Mouse (Mus musculus): ENCODE measurements around the gene Spi1. TPM values are rescaled to one million over a fixed set of nuclear protein-coding genes. Genes with fewer than 3 reads are reported as not detected.
A peak's percentile ranks its signal among the peaks of the same experiment; 100 is the strongest.

Gene Spi1
- polyA plus RNA-seq, 1 experiment from 2014 or later, result 4.8 TPM

DNA sequence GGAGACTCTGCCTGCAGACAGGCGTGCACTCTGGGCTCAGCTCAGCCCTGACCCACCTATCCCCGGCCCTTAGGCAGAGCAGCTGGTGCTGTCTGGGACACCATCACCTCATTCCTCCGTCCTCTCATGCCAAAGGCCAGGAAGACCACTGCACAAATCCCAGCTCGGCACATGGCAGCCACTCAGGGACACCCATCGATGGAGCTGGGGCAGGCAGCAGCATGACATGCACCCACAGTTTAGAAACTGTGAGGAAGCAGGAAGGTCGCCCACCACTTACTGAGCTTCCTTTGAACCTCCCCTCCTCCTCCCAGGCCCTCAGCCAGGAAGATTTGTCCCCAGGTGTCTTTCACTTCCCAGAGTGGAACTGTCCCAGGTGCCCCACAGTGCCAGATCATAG is 55.3 kb downstream of the Spi1 start:
- H3K27ac ChIP-seq (replicated peaks in 1 of 2; ENCODE audit: control insufficient read depth in 1 of 2, insufficient read depth in 1 of 2, low read depth in 2 of 2, low read length in 2 of 2), result peak overlapping the region; percentile 10 to 45; a peak in 2 of 4 replicates
- 0 out of 2 replicates have a peak, but pooled peaks have one; percentile 28 for ATAC-seq (ENCODE audit: insufficient number of reproducible peaks, insufficient read depth, low FRiP score, low read depth)
- H3K4me1 ChIP-seq (ENCODE audit: control insufficient read depth in 2 of 2, insufficient read depth in 2 of 2, low read length in 2 of 2), result peaks cover 2 to 6% of the 10 kb centered on the region in 2 experiments; a peak in 3 of 4 replicates
- no peaks in the 10 kb centered on the region for H3K9me3 ChIP-seq (ENCODE audit: control insufficient read depth, low read length)
- no peak overlapping the region for H3K9ac ChIP-seq (ENCODE audit: low read length)
- peaks cover 69% of the 10 kb centered on the region for H3K36me3 ChIP-seq (ENCODE audit: control insufficient read depth, insufficient read depth, low read length)
- no peak overlapping the region for H3K4me3 ChIP-seq (ENCODE audit: control insufficient read depth in 1 of 2, insufficient read depth in 1 of 2, low read depth in 1 of 2, low read length in 2 of 2)
- no peaks in the 10 kb centered on the region for H3K27me3 ChIP-seq (ENCODE audit: control insufficient read depth, insufficient read depth, low read length)
- WGBS, result 59% methylated on average over 6 of the region's 6 CpGs
- H3K4me2 ChIP-seq (ENCODE audit: low read length), result no peak overlapping the region

GRCm38 (mm10) chr2:91139311-91139710 is 57.1 kb downstream of the Spi1 start:
- peaks cover 0 to 3% of the 10 kb centered on the region in 2 experiments; a peak in 1 of 4 replicates for H3K4me1 ChIP-seq (ENCODE audit: control insufficient read depth in 2 of 2, insufficient read depth in 2 of 2, low read length in 2 of 2)
- no peak overlapping the region for H3K4me3 ChIP-seq (ENCODE audit: control insufficient read depth in 1 of 2, insufficient read depth in 1 of 2, low read depth in 1 of 2, low read length in 2 of 2)
- 66% methylated on average over 5 of the region's 5 CpGs for WGBS
- no peak for ATAC-seq (ENCODE audit: insufficient number of reproducible peaks, insufficient read depth, low FRiP score, low read depth)
- H3K4me2 ChIP-seq (ENCODE audit: low read length), result no peak overlapping the region
- no peaks in the 10 kb centered on the region for H3K27me3 ChIP-seq (ENCODE audit: control insufficient read depth, insufficient read depth, low read length)
- H3K36me3 ChIP-seq (ENCODE audit: control insufficient read depth, insufficient read depth, low read length), result peaks cover 53% of the 10 kb centered on the region
- H3K27ac ChIP-seq (replicated peaks in 1 of 2; ENCODE audit: control insufficient read depth in 1 of 2, insufficient read depth in 1 of 2, low read depth in 2 of 2, low read length in 2 of 2), result peak overlapping the region in 1 of 2 experiments; percentile 45; a peak in 1 of 4 replicates
- no peaks in the 10 kb centered on the region for H3K9me3 ChIP-seq (ENCODE audit: control insufficient read depth, low read length)
- no peak overlapping the region for H3K9ac ChIP-seq (ENCODE audit: low read length)

DNA sequence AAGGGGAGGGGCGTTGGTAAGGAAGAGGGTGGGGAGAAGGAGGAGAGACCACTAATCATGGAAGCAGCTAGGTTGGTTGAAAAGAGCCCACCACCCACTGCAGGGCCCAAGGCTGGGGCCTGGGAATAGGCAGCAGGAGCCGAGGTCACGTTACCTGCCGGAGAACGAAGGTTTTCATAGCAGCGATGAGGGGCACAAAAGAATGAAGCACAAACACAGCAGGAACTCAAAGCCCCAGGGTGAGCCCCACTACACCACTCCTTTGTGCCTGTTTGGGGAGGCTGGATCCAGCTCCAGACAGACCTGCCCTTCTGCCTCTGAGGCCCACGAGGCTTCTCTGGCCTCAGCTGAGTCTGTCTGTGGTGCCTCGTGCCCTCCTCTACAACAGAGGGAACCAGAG is 57.6 kb downstream of the Spi1 start:
- H3K27ac ChIP-seq (replicated peaks in 1 of 2; ENCODE audit: control insufficient read depth in 1 of 2, insufficient read depth in 1 of 2, low read depth in 2 of 2, low read length in 2 of 2), result no peak overlapping the region; a peak in 1 of 4 replicates
- 78% methylated on average over 8 of the region's 8 CpGs for WGBS
- no peak overlapping the region for H3K9ac ChIP-seq (ENCODE audit: low read length)

DNA sequence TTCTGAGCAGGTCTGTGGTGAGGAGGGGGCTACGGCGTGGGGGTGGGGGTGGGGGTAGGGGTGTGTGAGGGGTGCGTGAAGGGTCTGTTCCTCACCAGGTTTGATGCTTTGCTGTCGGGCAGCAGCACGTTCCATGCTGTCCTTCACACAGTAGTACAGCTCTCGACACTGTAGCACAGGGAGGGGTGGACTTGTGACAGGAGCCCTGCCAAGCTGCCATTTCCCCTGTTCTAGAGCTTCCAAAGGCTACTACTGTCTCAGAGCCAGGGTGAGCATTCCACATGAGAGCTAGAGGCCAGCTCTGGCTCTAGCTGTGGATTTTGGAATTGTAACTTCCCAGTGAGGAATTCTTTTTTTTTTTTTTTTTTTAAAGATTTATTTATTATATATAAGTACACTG is 60.7 kb downstream of the Spi1 start:
- ATAC-seq (ENCODE audit: insufficient number of reproducible peaks, insufficient read depth, low FRiP score, low read depth), result no peak
- H3K27me3 ChIP-seq (ENCODE audit: control insufficient read depth, insufficient read depth, low read length), result no peaks in the 10 kb centered on the region
- no peaks in the 10 kb centered on the region for H3K9me3 ChIP-seq (ENCODE audit: control insufficient read depth, low read length)
- no peak overlapping the region for H3K9ac ChIP-seq (ENCODE audit: low read length)
- H3K27ac ChIP-seq (replicated peaks in 1 of 2; ENCODE audit: control insufficient read depth in 1 of 2, insufficient read depth in 1 of 2, low read depth in 2 of 2, low read length in 2 of 2), result no peak overlapping the region
- no peaks in the 10 kb centered on the region for H3K4me1 ChIP-seq (ENCODE audit: control insufficient read depth in 2 of 2, insufficient read depth in 2 of 2, low read length in 2 of 2)
- H3K4me3 ChIP-seq (ENCODE audit: control insufficient read depth in 1 of 2, insufficient read depth in 1 of 2, low read depth in 1 of 2, low read length in 2 of 2), result no peak overlapping the region
- 84% methylated on average over 6 of the region's 6 CpGs for WGBS
- H3K4me2 ChIP-seq (ENCODE audit: low read length), result no peak overlapping the region
- H3K36me3 ChIP-seq (ENCODE audit: control insufficient read depth, insufficient read depth, low read length), result peaks cover 17% of the 10 kb centered on the region

More for the DNA sequence above, 57.6 kb downstream of the Spi1 start:
- Histone ChIP-seq H3K4me1 (ENCODE audit: control insufficient read depth in 2 of 2, insufficient read depth in 2 of 2, low read length in 2 of 2) (peaks cover 0 to 3% of the 10 kb centered on the region in 2 experiments; a peak in 1 of 4 replicates), H3K9me3 (ENCODE audit: control insufficient read depth, low read length) (no peaks in the 10 kb centered on the region), H3K4me2 (ENCODE audit: low read length) (no peak overlapping the region), H3K27me3 (ENCODE audit: control insufficient read depth, insufficient read depth, low read length) (no peaks in the 10 kb centered on the region), H3K4me3 (ENCODE audit: control insufficient read depth in 1 of 2, insufficient read depth in 1 of 2, low read depth in 1 of 2, low read length in 2 of 2) (no peak overlapping the region), H3K36me3 (ENCODE audit: control insufficient read depth, insufficient read depth, low read length) (peaks cover 49% of the 10 kb centered on the region)
- no peak for ATAC-seq (ENCODE audit: insufficient number of reproducible peaks, insufficient read depth, low FRiP score, low read depth)

DNA sequence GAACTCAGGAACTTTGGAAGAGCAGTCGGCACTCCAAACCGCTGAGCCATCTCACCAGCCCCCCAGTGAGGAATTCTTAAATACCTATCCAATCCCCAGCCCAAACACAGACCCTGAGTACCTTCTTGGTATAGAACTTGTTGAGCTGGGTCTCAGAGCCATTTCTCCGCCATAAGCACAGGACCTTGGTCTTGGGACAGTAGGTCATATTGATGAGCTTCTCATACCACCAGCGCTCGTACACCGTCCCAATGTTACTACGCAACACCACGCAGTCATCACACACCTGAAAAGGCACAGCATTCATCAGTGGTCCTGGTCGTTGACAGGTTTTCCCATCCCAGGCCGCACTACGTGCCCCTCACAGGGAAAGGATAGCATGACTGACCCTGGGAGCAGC is 61.2 kb downstream of the Spi1 start:
- Histone ChIP-seq H3K4me1 (ENCODE audit: control insufficient read depth in 2 of 2, insufficient read depth in 2 of 2, low read length in 2 of 2) (no peaks in the 10 kb centered on the region), H3K27ac (replicated peaks in 1 of 2; ENCODE audit: control insufficient read depth in 1 of 2, insufficient read depth in 1 of 2, low read depth in 2 of 2, low read length in 2 of 2) (no peak overlapping the region), H3K9ac (ENCODE audit: low read length) (no peak overlapping the region), H3K36me3 (ENCODE audit: control insufficient read depth, insufficient read depth, low read length) (peaks cover 12% of the 10 kb centered on the region; the same call in 1 of the 2 replicates), H3K4me3 (ENCODE audit: control insufficient read depth in 1 of 2, insufficient read depth in 1 of 2, low read depth in 1 of 2, low read length in 2 of 2) (no peak overlapping the region), H3K4me2 (ENCODE audit: low read length) (no peak overlapping the region), H3K27me3 (ENCODE audit: control insufficient read depth, insufficient read depth, low read length) (no peaks in the 10 kb centered on the region), H3K9me3 (ENCODE audit: control insufficient read depth, low read length) (no peaks in the 10 kb centered on the region)
- ATAC-seq (ENCODE audit: insufficient number of reproducible peaks, insufficient read depth, low FRiP score, low read depth), result no peak
- WGBS, result 95% methylated on average over 11 of the region's 11 CpGs

DNA sequence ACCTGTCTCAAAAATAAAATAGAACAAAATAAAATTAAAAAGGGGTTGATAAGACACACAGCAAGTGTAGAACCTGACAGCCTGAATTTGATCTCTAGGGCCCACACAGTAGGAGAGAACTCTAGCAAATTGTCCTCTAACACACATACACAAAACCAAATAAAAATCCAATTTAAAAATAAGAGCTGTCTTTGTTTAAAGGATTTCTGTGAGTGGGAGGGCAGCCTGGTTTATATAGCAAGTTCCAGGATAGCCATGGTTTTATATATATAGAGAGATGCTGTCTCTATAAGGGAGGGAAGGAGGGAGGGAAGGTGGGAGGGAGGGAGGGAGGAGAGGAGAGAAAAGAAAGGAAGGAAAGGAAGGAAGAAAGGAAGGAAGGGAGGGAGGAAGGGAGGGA is 65.9 kb downstream of the Spi1 start:
- H3K4me2 ChIP-seq (ENCODE audit: low read length), result no peak overlapping the region
- H3K9me3 ChIP-seq (ENCODE audit: control insufficient read depth, low read length), result no peaks in the 10 kb centered on the region
- H3K36me3 ChIP-seq (ENCODE audit: control insufficient read depth, insufficient read depth, low read length), result no peaks in the 10 kb centered on the region
- H3K4me3 ChIP-seq (ENCODE audit: control insufficient read depth in 1 of 2, insufficient read depth in 1 of 2, low read depth in 1 of 2, low read length in 2 of 2), result no peak overlapping the region
- no peaks in the 10 kb centered on the region for H3K4me1 ChIP-seq (ENCODE audit: control insufficient read depth in 2 of 2, insufficient read depth in 2 of 2, low read length in 2 of 2)
- H3K9ac ChIP-seq (ENCODE audit: low read length), result no peak overlapping the region
- H3K27ac ChIP-seq (replicated peaks in 1 of 2; ENCODE audit: control insufficient read depth in 1 of 2, insufficient read depth in 1 of 2, low read depth in 2 of 2, low read length in 2 of 2), result no peak overlapping the region
- no peaks in the 10 kb centered on the region for H3K27me3 ChIP-seq (ENCODE audit: control insufficient read depth, insufficient read depth, low read length)
- ATAC-seq (ENCODE audit: insufficient number of reproducible peaks, insufficient read depth, low FRiP score, low read depth), result no peak

GRCm38 (mm10) chr2:91151331-91151730 is 69.1 kb downstream of the Spi1 start:
- no peak for ATAC-seq (ENCODE audit: insufficient number of reproducible peaks, insufficient read depth, low FRiP score, low read depth)
- Histone ChIP-seq H3K9me3 (ENCODE audit: control insufficient read depth, low read length) (no peaks in the 10 kb centered on the region), H3K4me2 (ENCODE audit: low read length) (no peak overlapping the region), H3K9ac (ENCODE audit: low read length) (no peak overlapping the region), H3K27ac (replicated peaks in 1 of 2; ENCODE audit: control insufficient read depth in 1 of 2, insufficient read depth in 1 of 2, low read depth in 2 of 2, low read length in 2 of 2) (no peak overlapping the region), H3K4me3 (ENCODE audit: control insufficient read depth in 1 of 2, insufficient read depth in 1 of 2, low read depth in 1 of 2, low read length in 2 of 2) (no peak overlapping the region), H3K4me1 (ENCODE audit: control insufficient read depth in 2 of 2, insufficient read depth in 2 of 2, low read length in 2 of 2) (no peaks in the 10 kb centered on the region), H3K27me3 (ENCODE audit: control insufficient read depth, insufficient read depth, low read length) (no peaks in the 10 kb centered on the region), H3K36me3 (ENCODE audit: control insufficient read depth, insufficient read depth, low read length) (peaks cover 4% of the 10 kb centered on the region; the same call in 1 of the 2 replicates)
- 68% methylated on average over 1 of the region's 1 CpGs for WGBS

DNA sequence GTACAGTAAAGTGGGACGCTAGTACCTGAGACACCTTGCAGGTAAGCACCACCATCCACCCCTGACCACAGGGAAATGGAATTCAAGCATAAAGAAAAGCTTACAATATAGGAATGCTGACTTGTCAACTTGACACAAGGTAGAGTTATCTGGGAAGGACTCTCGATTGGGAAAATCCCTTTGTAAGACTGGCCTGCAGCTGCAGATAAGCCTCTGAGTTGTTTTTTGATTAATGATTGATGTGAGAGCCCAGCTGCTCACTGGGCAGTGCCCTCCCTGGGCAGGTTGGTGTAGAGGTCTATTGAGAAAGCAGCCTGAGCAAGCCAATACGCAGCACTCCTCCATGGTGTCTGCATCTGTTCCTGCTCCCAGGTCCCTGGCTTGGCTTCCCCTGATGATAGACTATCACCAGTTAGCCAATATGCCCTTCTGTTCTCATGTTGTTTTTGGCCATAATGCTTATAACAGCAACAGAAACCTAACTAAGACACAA is 70.7 kb downstream of the Spi1 start:
- H3K4me1 ChIP-seq (ENCODE audit: control insufficient read depth in 2 of 2, insufficient read depth in 2 of 2, low read length in 2 of 2), result no peaks in the 10 kb centered on the region
- no peak overlapping the region for H3K4me3 ChIP-seq (ENCODE audit: control insufficient read depth in 1 of 2, insufficient read depth in 1 of 2, low read depth in 1 of 2, low read length in 2 of 2)
- H3K4me2 ChIP-seq (ENCODE audit: low read length), result no peak overlapping the region
- WGBS, result 69% methylated on average over 3 of the region's 3 CpGs
- H3K27ac ChIP-seq (replicated peaks in 1 of 2; ENCODE audit: control insufficient read depth in 1 of 2, insufficient read depth in 1 of 2, low read depth in 2 of 2, low read length in 2 of 2), result no peak overlapping the region
- H3K9ac ChIP-seq (ENCODE audit: low read length), result no peak overlapping the region
- ATAC-seq (ENCODE audit: insufficient number of reproducible peaks, insufficient read depth, low FRiP score, low read depth), result no peak
- H3K36me3 ChIP-seq (ENCODE audit: control insufficient read depth, insufficient read depth, low read length), result peaks cover 4% of the 10 kb centered on the region; the same call in 1 of the 2 replicates
- no peaks in the 10 kb centered on the region for H3K27me3 ChIP-seq (ENCODE audit: control insufficient read depth, insufficient read depth, low read length)
- no peaks in the 10 kb centered on the region for H3K9me3 ChIP-seq (ENCODE audit: control insufficient read depth, low read length)
